ENCODE assay signal across 9 mouse cellular contexts in genomic region chr12:90729648-90730047, GRCm38 (mm10). TPM values are rescaled to one million over a fixed set of nuclear protein-coding genes. Genes with fewer than 3 reads are reported as not detected.
DNase-seq lines count a peak whose midpoint lies in the region; ATAC-seq and TF ChIP-seq lines count a peak whose summit lies in the region.
"Had no signal": no experiment of that assay in that cellular context is flagged by ENCODE, and none has a peak within 500 bp of the region (broad histone marks: within the 10 kb centered on the region; RNA-seq: fewer than 3 reads in every experiment).

No protein-coding gene starts in this region.

- no peak for ATAC-seq in forebrain, postnatal 0 days
- no peak for ATAC-seq in forebrain, embryonic 13.5 days
- ATAC-seq in cerebellum, adult (ENCODE audit: insufficient number of reproducible peaks, low FRiP score, low TSS enrichment), result 0 out of 2 replicates have a peak, but pooled peaks have one; percentile 31
- ATAC-seq in megakaryocyte-erythroid progenitor cell, adult 5-6 weeks (replicated peaks; ENCODE audit: low FRiP score, low TSS enrichment, poor library complexity, severe bottlenecking), result peak; percentile 95
- no peak for ATAC-seq in stomach, postnatal 0 days (ENCODE audit: low FRiP score, low TSS enrichment)

- no peak overlapping the region for H3K4me2 ChIP-seq in forebrain, postnatal 0 days (ENCODE audit: low read depth)
- no peak overlapping the region for H3K4me2 ChIP-seq in forebrain, embryonic 13.5 days
- H3K4me2 ChIP-seq in stomach, postnatal 0 days (replicated peaks; ENCODE audit: low read depth), result no peak overlapping the region
- H3K4me2 ChIP-seq: limb, embryonic 13.5 days had no signal

- TF ChIP-seq POLR2A in ES-Bruce4 (IDR thresholded peaks at IDR 0.05; ENCODE audit: insufficient read depth, low read length), result no peak

- no peak overlapping the region for H3K4me3 ChIP-seq in forebrain, postnatal 0 days (ENCODE audit: low read depth, low read length)
- H3K4me3 ChIP-seq in forebrain, embryonic 13.5 days, result no peak overlapping the region
- no peak overlapping the region for H3K4me3 ChIP-seq in ES-Bruce4 (ENCODE audit: low read depth, low read length)
- H3K4me3 ChIP-seq in gastrocnemius, adult 2 months, result no peak overlapping the region
- no peak overlapping the region for H3K4me3 ChIP-seq in stomach, postnatal 0 days (ENCODE audit: low read depth, low read length)
- H3K4me3 ChIP-seq: limb, embryonic 13.5 days had no signal

- no peak for TF ChIP-seq EP300 in ES-Bruce4 (IDR thresholded peaks at IDR 0.05; ENCODE audit: insufficient read depth, low read depth, low read length)
- no peak for TF ChIP-seq EP300 in stomach, postnatal 0 days (optimal IDR thresholded peaks at IDR 0.05)

- 56% methylated on average over 10 of the region's 10 CpGs for WGBS in forebrain, postnatal 0 days
- 59% methylated on average over 10 of the region's 10 CpGs for WGBS in forebrain, embryonic 13.5 days
- 50% methylated on average over 10 of the region's 10 CpGs for WGBS in stomach, postnatal 0 days

- no peak for DNase-seq in forebrain, postnatal 0 days
- DNase-seq in gastrocnemius, adult 2 months, result peak; percentile 76
- DNase-seq in layer of hippocampus, adult 9-11 months, result peak; percentile 7
- DNase-seq in stomach, postnatal 0 days (ENCODE audit: low spot score), result peak; percentile 50

- no peak overlapping the region for H3K27ac ChIP-seq in forebrain, postnatal 0 days (ENCODE audit: low read depth, low read length)
- H3K27ac ChIP-seq in forebrain, embryonic 13.5 days, result no peak overlapping the region
- H3K27ac ChIP-seq in ES-Bruce4 (ENCODE audit: insufficient read depth, low read length), result no peak overlapping the region
- no peak overlapping the region for H3K27ac ChIP-seq in gastrocnemius, adult 2 months
- H3K27ac ChIP-seq in stomach, postnatal 0 days (replicated peaks), result no peak overlapping the region
- H3K27ac ChIP-seq: limb, embryonic 13.5 days had no signal

- intact Hi-C loops in gastrocnemius, adult 2 months (cut with DNase I), result no loop called here

- no peaks in the 10 kb centered on the region for H3K9me3 ChIP-seq in forebrain, postnatal 0 days (ENCODE audit: low read length)
- H3K9me3 ChIP-seq in forebrain, embryonic 13.5 days (replicated peaks), result no peaks in the 10 kb centered on the region
- H3K9me3 ChIP-seq in ES-Bruce4 (replicated peaks; ENCODE audit: control insufficient read depth, insufficient read depth, low read length, poor library complexity, severe bottlenecking), result no peaks in the 10 kb centered on the region
- H3K9me3 ChIP-seq in stomach, postnatal 0 days (ENCODE audit: control insufficient read depth, low read length), result no peaks in the 10 kb centered on the region
- H3K9me3 ChIP-seq: limb, embryonic 13.5 days had no signal

- no peaks in the 10 kb centered on the region for H3K36me3 ChIP-seq in forebrain, postnatal 0 days (ENCODE audit: insufficient read depth)
- H3K36me3 ChIP-seq in forebrain, embryonic 13.5 days (ENCODE audit: poor library complexity, severe bottlenecking), result no peaks in the 10 kb centered on the region
- no peaks in the 10 kb centered on the region for H3K36me3 ChIP-seq in ES-Bruce4 (ENCODE audit: control insufficient read depth, insufficient read depth, low read length, poor library complexity, severe bottlenecking)
- H3K36me3 ChIP-seq in stomach, postnatal 0 days (ENCODE audit: control insufficient read depth, insufficient read depth, low read length), result no peaks in the 10 kb centered on the region
- H3K36me3 ChIP-seq: limb, embryonic 13.5 days had no signal

- H3K4me1 ChIP-seq in forebrain, postnatal 0 days (ENCODE audit: insufficient read depth), result no peaks in the 10 kb centered on the region
- 0 out of 2 replicates have a peak, but pooled peaks cover 2% of the 10 kb centered on the region for H3K4me1 ChIP-seq in forebrain, embryonic 13.5 days
- H3K4me1 ChIP-seq in ES-Bruce4 (ENCODE audit: control insufficient read depth, insufficient read depth, low read length), result no peaks in the 10 kb centered on the region
- no peaks in the 10 kb centered on the region for H3K4me1 ChIP-seq in stomach, postnatal 0 days (replicated peaks; ENCODE audit: control insufficient read depth, insufficient read depth)
- H3K4me1 ChIP-seq: limb, embryonic 13.5 days had no signal

- no peaks in the 10 kb centered on the region for H3K27me3 ChIP-seq in forebrain, postnatal 0 days (ENCODE audit: insufficient read depth, low read length)
- no peaks in the 10 kb centered on the region for H3K27me3 ChIP-seq in forebrain, embryonic 13.5 days
- H3K27me3 ChIP-seq in ES-Bruce4 (ENCODE audit: control insufficient read depth, insufficient read depth, low read length, poor library complexity, severe bottlenecking), result no peaks in the 10 kb centered on the region
- H3K27me3 ChIP-seq in stomach, postnatal 0 days (ENCODE audit: control insufficient read depth, insufficient read depth, low read length), result no peaks in the 10 kb centered on the region
- H3K27me3 ChIP-seq: limb, embryonic 13.5 days had no signal

- H3K9ac ChIP-seq in forebrain, postnatal 0 days, result no peak overlapping the region
- no peak overlapping the region for H3K9ac ChIP-seq in forebrain, embryonic 13.5 days
- no peak overlapping the region for H3K9ac ChIP-seq in ES-Bruce4 (ENCODE audit: low read depth, poor library complexity, severe bottlenecking)
- H3K9ac ChIP-seq in stomach, postnatal 0 days (ENCODE audit: low read length), result no peak overlapping the region
- H3K9ac ChIP-seq: limb, embryonic 13.5 days had no signal

- TF ChIP-seq CTCF in forebrain, postnatal 0 days (IDR thresholded peaks at IDR 0.05; ENCODE audit: low read depth), result peak; percentile 60
- peak; percentile 88 for TF ChIP-seq CTCF in ES-Bruce4 (IDR thresholded peaks at IDR 0.05; ENCODE audit: low read depth, low read length)
- TF ChIP-seq CTCF in gastrocnemius, adult 2 months (IDR thresholded peaks at IDR 0.05), result peak; percentile 81
- TF ChIP-seq CTCF in stomach, postnatal 0 days (IDR thresholded peaks at IDR 0.05; ENCODE audit: low read depth), result peak; percentile 80

RNA-seq across cellular contexts. Expression of gene Dio2, which starts 8.6 kb away (rescaled TPM):
- 10.5 and 16.6 TPM in 2 replicates for total RNA-seq in forebrain, postnatal 0 days (2014; rRNA removed)
- polyA plus RNA-seq in forebrain, postnatal 0 days (2015; fragmentation: Nextera tagmentation; extraction: Ambion mirVana), result 2.7 and 3.1 TPM in 2 replicates
- polyA plus RNA-seq in forebrain, embryonic 13.5 days (2015; fragmentation: Nextera tagmentation; extraction: Ambion mirVana), result 0.09 and 0.12 TPM in 2 replicates
- polyA plus RNA-seq in ES-Bruce4 (2011; ENCODE audit: insufficient read depth, insufficient read length, low read depth, missing spikeins), result 0.10 TPM in 1 of 2 replicates, not detected in the other
- 1 to 10 TPM in 1 of 2 experiments, under 1 TPM in 1; 0.71 to 2.1 TPM for total RNA-seq in gastrocnemius, adult 2 months (2021)
- 0.37 and 1.1 TPM in 2 replicates for total RNA-seq in megakaryocyte-erythroid progenitor cell, adult 5-6 weeks (2014; fragmentation: Nextera tagmentation)
- total RNA-seq in megakaryocyte-erythroid progenitor cell, adult 5-6 weeks (2017), result 2.1 and 2.2 TPM in 2 replicates
- 0.25 and 0.39 TPM in 2 replicates for polyA plus RNA-seq in stomach, postnatal 0 days (2015; fragmentation: Nextera tagmentation; extraction: Ambion mirVana)

Comparison
In these comparisons a context has a peak if more than half of its experiments do, and no peak if none do; other contexts are left out.
1. ATAC-seq: peak in cerebellum, adult (single experiment) and megakaryocyte-erythroid progenitor cell, adult 5-6 weeks (single experiment); none in forebrain, postnatal 0 days (single experiment), forebrain, embryonic 13.5 days (single experiment) and stomach, postnatal 0 days (single experiment).
2. Peak in every context shown above with its lines, with median percentiles within 50 percentile points of each other: CTCF ChIP-seq.